Mouse (Mus musculus): ENCODE measurements around the gene Nfil3. TPM values are rescaled to one million over a fixed set of nuclear protein-coding genes. Genes with fewer than 3 reads are reported as not detected.

The Nfil3 gene
- total and polyA plus RNA-seq, 3 experiments, result 0.03 to 0.11 TPM; not detected in 1

DNA sequence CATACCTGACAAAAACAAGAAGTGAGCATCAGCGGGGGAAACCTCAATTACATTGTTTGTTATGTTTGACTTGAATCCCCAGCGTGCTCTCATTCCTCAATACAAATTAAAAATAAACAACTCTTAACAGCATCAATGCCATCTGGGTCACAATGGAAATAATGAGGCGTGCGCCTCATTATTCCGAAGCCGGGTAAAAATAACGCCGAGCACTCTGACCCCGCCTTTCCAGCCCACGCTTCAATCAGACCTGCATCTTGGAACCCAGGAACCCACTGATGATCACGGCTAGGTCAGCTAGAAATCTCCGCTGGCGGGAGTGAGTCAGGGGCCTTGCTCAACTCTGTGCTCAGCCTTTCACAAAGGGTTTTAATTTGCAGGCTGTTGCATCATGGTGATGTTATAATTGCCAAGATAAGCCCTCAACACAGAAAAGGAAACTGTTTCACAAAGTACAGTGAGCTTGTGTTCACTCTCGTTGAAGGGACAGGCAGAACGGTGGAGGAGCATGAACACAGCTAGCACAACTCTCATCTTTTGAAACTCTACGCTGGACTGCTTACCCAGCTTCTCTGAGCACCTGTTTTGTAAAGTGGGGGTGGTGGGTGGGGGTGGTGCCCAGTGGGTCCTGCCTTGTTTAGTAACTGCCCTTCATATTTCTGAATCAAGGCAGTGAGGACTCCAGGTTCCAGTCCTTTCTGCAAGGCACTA is 4.2 kb downstream of the Nfil3 start:
- H3K27me3 ChIP-seq (ENCODE audit: insufficient read depth, low read length), result no peaks in the 10 kb centered on the region
- no peaks in the 10 kb centered on the region for H3K4me1 ChIP-seq (ENCODE audit: insufficient read depth, low read depth, low read length)
- no peak for DNase-seq (ENCODE audit: low spot score)
- no peaks in the 10 kb centered on the region for H3K36me3 ChIP-seq (replicated peaks)
- H3K4me3 ChIP-seq (ENCODE audit: low read depth, low read length), result no peak overlapping the region
- H3K9me3 ChIP-seq (replicated peaks), result peaks cover 61% of the 10 kb centered on the region
- ATAC-seq (ENCODE audit: extremely low read depth, insufficient number of reproducible peaks, low FRiP score, poor library complexity, severe bottlenecking), result no peak
- TF ChIP-seq POLR2AphosphoS5 (IDR thresholded peaks at IDR 0.05; ENCODE audit: insufficient replicate concordance, low read depth, low read length) (no peak), TAL1 (conservative IDR thresholded peaks at IDR 0.05; ENCODE audit: low read depth, low read length) (no peak), CTCF (IDR thresholded peaks at IDR 0.05; ENCODE audit: low read depth, low read length) (no peak), GATA1 (IDR thresholded peaks at IDR 0.05; ENCODE audit: borderline replicate concordance, low read length) (no peak), GATA2 (IDR thresholded peaks at IDR 0.05; ENCODE audit: borderline replicate concordance, low read depth, low read length) (no peak)

DNA sequence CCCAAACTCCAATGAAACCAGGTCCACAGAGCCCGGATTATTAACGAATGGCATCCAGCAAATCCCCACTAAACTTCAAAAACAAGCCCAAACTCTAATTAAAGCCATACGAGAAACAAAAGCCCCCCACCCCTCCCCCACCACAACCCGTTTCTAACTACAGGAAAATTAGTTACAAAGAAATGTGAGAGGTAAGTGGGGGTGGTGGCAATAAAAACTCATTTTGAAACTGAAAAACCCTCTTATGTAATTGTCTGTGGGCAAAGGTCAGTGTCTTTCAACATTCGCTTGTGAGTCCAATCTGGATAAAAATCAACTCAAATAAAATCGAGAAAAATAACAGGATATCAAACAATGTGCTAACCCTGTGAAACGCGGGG is 4.8 kb downstream of the Nfil3 start:
- DNase-seq (ENCODE audit: low spot score) (no peak), ATAC-seq (ENCODE audit: extremely low read depth, insufficient number of reproducible peaks, low FRiP score, poor library complexity, severe bottlenecking) (no peak)
- H3K4me1 ChIP-seq (ENCODE audit: insufficient read depth, low read depth, low read length), result no peaks in the 10 kb centered on the region
- TF ChIP-seq CTCF (IDR thresholded peaks at IDR 0.05; ENCODE audit: low read depth, low read length) (no peak), GATA1 (IDR thresholded peaks at IDR 0.05; ENCODE audit: borderline replicate concordance, low read length) (no peak), TAL1 (conservative IDR thresholded peaks at IDR 0.05; ENCODE audit: low read depth, low read length) (no peak), POLR2AphosphoS5 (IDR thresholded peaks at IDR 0.05; ENCODE audit: insufficient replicate concordance, low read depth, low read length) (no peak), GATA2 (IDR thresholded peaks at IDR 0.05; ENCODE audit: borderline replicate concordance, low read depth, low read length) (no peak)
- H3K9me3 ChIP-seq (replicated peaks), result peaks cover 58% of the 10 kb centered on the region
- no peaks in the 10 kb centered on the region for H3K27me3 ChIP-seq (ENCODE audit: insufficient read depth, low read length)
- no peak overlapping the region for H3K4me3 ChIP-seq (ENCODE audit: low read depth, low read length)
- no peaks in the 10 kb centered on the region for H3K36me3 ChIP-seq (replicated peaks)

DNA sequence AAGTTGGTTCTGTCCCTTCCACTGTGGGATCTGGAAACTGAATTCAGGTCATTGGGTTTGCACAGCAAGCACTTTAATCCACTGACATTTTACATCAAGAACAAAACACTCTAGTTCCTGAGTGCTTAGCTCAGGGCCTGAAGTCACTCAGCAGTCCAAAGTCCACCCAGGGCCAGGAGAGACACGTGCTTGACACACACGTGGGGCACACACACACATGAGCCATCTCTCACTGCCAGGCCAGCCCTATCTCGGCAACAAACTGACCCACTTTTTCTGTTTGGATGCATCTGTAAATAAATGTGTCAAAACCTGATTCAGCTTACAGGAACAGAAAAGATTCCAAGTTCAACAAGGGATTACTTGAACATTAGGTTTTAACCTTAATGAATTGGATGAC is 6.2 kb downstream of the Nfil3 start:
- ATAC-seq (ENCODE audit: extremely low read depth, insufficient number of reproducible peaks, low FRiP score, poor library complexity, severe bottlenecking), result no peak
- no peak for DNase-seq (ENCODE audit: low spot score)
- no peak overlapping the region for H3K4me3 ChIP-seq (ENCODE audit: low read depth, low read length)
- no peaks in the 10 kb centered on the region for H3K4me1 ChIP-seq (ENCODE audit: insufficient read depth, low read depth, low read length)
- peaks cover 55% of the 10 kb centered on the region for H3K9me3 ChIP-seq (replicated peaks)
- no peaks in the 10 kb centered on the region for H3K27me3 ChIP-seq (ENCODE audit: insufficient read depth, low read length)
- TF ChIP-seq CTCF (IDR thresholded peaks at IDR 0.05; ENCODE audit: low read depth, low read length), result no peak
- TF ChIP-seq GATA1 (IDR thresholded peaks at IDR 0.05; ENCODE audit: borderline replicate concordance, low read length), result no peak
- TF ChIP-seq POLR2AphosphoS5 (IDR thresholded peaks at IDR 0.05; ENCODE audit: insufficient replicate concordance, low read depth, low read length), result no peak
- no peak for TF ChIP-seq GATA2 (IDR thresholded peaks at IDR 0.05; ENCODE audit: borderline replicate concordance, low read depth, low read length)
- no peak for TF ChIP-seq TAL1 (conservative IDR thresholded peaks at IDR 0.05; ENCODE audit: low read depth, low read length)
- no peaks in the 10 kb centered on the region for H3K36me3 ChIP-seq (replicated peaks)

DNA sequence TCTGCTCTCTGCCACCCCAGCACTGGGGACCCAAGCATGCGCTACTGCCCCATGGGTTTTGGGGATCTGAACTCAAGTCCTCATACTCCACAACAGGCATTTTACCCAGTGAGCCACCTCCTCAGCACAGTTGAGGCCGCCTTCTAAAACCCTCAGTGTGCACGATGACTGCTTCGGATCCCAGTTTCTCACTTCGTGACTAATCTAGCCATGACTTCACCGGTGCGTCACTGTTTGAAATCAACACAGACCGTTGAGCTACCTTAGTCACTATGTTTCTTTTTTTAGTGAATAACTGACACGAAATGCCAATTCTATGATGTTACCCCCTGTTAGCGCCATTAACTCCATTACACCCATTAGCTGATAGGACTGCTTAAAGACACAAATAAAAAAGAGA is 7.4 kb downstream of the Nfil3 start:
- H3K4me1 ChIP-seq (ENCODE audit: insufficient read depth, low read depth, low read length), result no peaks in the 10 kb centered on the region
- H3K27me3 ChIP-seq (ENCODE audit: insufficient read depth, low read length), result no peaks in the 10 kb centered on the region
- H3K4me3 ChIP-seq (ENCODE audit: low read depth, low read length), result no peak overlapping the region
- DNase-seq (ENCODE audit: low spot score) (no peak), ATAC-seq (ENCODE audit: extremely low read depth, insufficient number of reproducible peaks, low FRiP score, poor library complexity, severe bottlenecking) (no peak)
- no peak for TF ChIP-seq CTCF (IDR thresholded peaks at IDR 0.05; ENCODE audit: low read depth, low read length)
- TF ChIP-seq TAL1 (conservative IDR thresholded peaks at IDR 0.05; ENCODE audit: low read depth, low read length), result no peak
- no peak for TF ChIP-seq GATA2 (IDR thresholded peaks at IDR 0.05; ENCODE audit: borderline replicate concordance, low read depth, low read length)
- TF ChIP-seq GATA1 (IDR thresholded peaks at IDR 0.05; ENCODE audit: borderline replicate concordance, low read length), result no peak
- no peak for TF ChIP-seq POLR2AphosphoS5 (IDR thresholded peaks at IDR 0.05; ENCODE audit: insufficient replicate concordance, low read depth, low read length)
- H3K9me3 ChIP-seq (replicated peaks), result peaks cover 63% of the 10 kb centered on the region
- no peaks in the 10 kb centered on the region for H3K36me3 ChIP-seq (replicated peaks)

DNA sequence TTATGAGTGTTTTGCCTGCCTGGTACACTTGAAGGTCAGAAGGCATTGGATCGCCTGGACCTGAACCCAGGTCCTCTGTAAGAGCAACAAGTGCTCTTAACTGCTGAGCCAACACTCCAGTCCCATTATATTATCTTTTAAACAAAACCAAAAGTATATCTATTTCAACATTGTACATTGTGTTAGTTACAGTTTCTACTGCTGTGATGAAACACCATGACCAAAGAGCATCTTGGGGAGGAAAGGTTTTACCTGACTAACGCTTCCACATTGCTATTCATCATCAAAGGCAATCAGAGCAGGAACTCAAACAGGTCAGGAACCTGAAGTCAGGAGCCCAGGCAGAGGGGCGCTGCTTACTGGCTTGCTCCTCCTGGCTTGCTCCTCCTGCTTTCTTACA is 8.2 kb downstream of the Nfil3 start:
- DNase-seq (ENCODE audit: low spot score), result no peak
- Histone ChIP-seq H3K4me1 (ENCODE audit: insufficient read depth, low read depth, low read length) (no peaks in the 10 kb centered on the region), H3K27me3 (ENCODE audit: insufficient read depth, low read length) (no peaks in the 10 kb centered on the region), H3K4me3 (ENCODE audit: low read depth, low read length) (no peak overlapping the region), H3K36me3 (replicated peaks) (no peaks in the 10 kb centered on the region), H3K9me3 (replicated peaks) (peaks cover 64% of the 10 kb centered on the region)
- ATAC-seq (ENCODE audit: extremely low read depth, insufficient number of reproducible peaks, low FRiP score, poor library complexity, severe bottlenecking), result no peak
- TF ChIP-seq TAL1 (conservative IDR thresholded peaks at IDR 0.05; ENCODE audit: low read depth, low read length) (no peak), POLR2AphosphoS5 (IDR thresholded peaks at IDR 0.05; ENCODE audit: insufficient replicate concordance, low read depth, low read length) (no peak), CTCF (IDR thresholded peaks at IDR 0.05; ENCODE audit: low read depth, low read length) (no peak), GATA2 (IDR thresholded peaks at IDR 0.05; ENCODE audit: borderline replicate concordance, low read depth, low read length) (no peak), GATA1 (IDR thresholded peaks at IDR 0.05; ENCODE audit: borderline replicate concordance, low read length) (no peak)

DNA sequence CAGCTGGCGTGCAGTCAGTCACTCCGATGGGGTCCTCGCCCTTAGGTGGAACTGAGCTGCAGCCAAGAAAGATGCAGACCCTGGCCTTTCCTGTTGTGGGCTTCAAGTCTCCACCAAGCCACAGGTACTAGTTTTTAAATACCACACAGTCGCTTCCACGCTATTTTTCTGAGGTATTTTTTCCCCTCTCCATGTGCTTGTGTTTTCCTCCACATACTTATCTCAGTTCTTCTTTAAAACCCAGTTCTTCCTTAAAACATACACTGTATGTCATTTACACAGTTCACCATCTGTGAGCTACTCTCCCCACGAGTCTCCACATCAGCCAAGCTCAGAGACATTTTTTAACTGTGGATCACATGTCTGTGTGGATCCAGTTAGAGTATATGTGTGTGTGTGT is 10.0 kb downstream of the Nfil3 start:
- no peaks in the 10 kb centered on the region for H3K27me3 ChIP-seq (ENCODE audit: insufficient read depth, low read length)
- no peak for ATAC-seq (ENCODE audit: extremely low read depth, insufficient number of reproducible peaks, low FRiP score, poor library complexity, severe bottlenecking)
- H3K4me1 ChIP-seq (ENCODE audit: insufficient read depth, low read depth, low read length), result no peaks in the 10 kb centered on the region
- H3K9me3 ChIP-seq (replicated peaks), result peaks cover 59% of the 10 kb centered on the region
- H3K36me3 ChIP-seq (replicated peaks), result no peaks in the 10 kb centered on the region
- TF ChIP-seq POLR2AphosphoS5 (IDR thresholded peaks at IDR 0.05; ENCODE audit: insufficient replicate concordance, low read depth, low read length), result no peak
- no peak for TF ChIP-seq TAL1 (conservative IDR thresholded peaks at IDR 0.05; ENCODE audit: low read depth, low read length)
- no peak for TF ChIP-seq GATA1 (IDR thresholded peaks at IDR 0.05; ENCODE audit: borderline replicate concordance, low read length)
- TF ChIP-seq GATA2 (IDR thresholded peaks at IDR 0.05; ENCODE audit: borderline replicate concordance, low read depth, low read length), result no peak
- TF ChIP-seq CTCF (IDR thresholded peaks at IDR 0.05; ENCODE audit: low read depth, low read length), result no peak
- H3K4me3 ChIP-seq (ENCODE audit: low read depth, low read length), result no peak overlapping the region
- no peak for DNase-seq (ENCODE audit: low spot score)
